Mouse (Mus musculus): ENCODE results near the gene Slc17a7. TPM values are rescaled to one million over a fixed set of nuclear protein-coding genes. Genes with fewer than 3 reads are reported as not detected.
A peak's percentile ranks its signal among the peaks of the same experiment; 100 is the strongest.
"Not testable (repeated sequence)": the region's sequence is repeated elsewhere in the genome, so short reads cannot be mapped to it uniquely, and the experiment has no call there.

The Slc17a7 gene
- under 1 TPM; 0.19 to 0.23 TPM for total RNA-seq (2021)
- long read RNA-seq, experiment 1, result 0 reads
- long read RNA-seq, experiment 2, result 0 reads

DNA sequence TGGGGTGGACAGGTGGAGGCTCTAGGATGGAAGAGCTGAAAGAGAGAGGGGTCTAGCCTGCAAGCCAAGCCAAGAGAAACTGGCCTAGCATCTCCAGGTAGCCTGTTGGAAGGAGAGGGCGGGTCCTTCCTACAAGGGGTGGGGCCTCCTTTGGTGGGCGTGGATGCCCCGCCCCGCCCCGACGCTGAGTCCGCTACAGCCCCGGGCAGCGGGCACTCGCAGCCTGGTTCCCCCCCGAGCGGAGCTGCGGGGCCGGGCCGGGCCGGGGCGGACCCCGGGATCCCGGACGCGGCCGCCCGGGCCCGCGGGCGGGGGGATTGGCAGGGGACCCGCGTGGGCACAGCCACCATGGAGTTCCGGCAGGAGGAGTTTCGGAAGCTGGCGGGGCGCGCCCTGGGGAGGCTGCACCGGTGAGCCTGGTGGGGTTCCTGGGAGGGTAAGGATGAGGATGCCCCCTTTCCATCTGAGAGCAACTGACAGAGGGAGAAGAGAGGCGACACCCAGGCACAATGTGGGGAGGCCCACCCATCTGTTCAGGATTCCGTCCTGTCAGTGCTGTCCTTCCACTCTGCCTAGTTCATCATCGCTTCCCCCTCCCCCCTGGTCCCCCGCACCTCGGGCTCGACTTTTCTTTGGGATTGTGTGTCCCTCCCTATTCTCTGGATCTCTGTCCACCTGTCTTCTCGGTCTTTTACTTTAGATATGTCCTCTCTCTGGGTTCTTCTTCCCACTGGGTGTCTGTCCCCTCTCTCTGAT, at the start of gene Slc17a7:
Gene Slc17a7, plus strand, starts transcription at position 215 of the 756 bp plus-strand sequence.
- peak; percentile 33 to 46 for DNase-seq (ENCODE audit: low spot score in 2 of 2)

DNA sequence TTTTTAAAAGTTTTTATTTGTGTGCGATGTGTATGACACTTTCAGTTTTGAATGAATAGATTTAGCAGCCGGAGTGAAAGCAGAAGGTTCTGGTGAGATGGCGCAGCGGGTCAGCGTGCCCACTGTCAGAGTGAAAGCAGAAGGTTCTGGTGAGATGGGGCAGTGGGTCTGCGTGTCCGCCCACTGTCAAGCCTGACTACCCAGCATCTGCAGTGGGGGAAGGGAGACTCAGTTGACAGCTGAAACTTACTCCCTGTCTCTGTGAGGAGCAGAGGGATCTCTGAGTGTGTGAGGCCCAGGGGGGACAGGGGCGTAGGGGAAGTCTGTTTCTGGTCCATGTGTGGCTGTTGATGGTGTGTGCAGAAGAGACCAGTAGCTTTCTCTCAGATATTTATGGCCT, 46.2 kb upstream of the Slc17a7 start:
- no peak for DNase-seq (ENCODE audit: low spot score in 2 of 2)

GRCm38 (mm10) chr7:45118336-45118735, 45.4 kb upstream of the Slc17a7 start:
- DNase-seq (ENCODE audit: low spot score in 2 of 2), result no peak

GRCm38 (mm10) chr7:45119780-45120709, 43.7 kb upstream of the Slc17a7 start:
- no peak for DNase-seq (ENCODE audit: low spot score in 2 of 2)

GRCm38 (mm10) chr7:45121404-45121803, 42.3 kb upstream of the Slc17a7 start:
- DNase-seq (ENCODE audit: low spot score in 2 of 2), result peak in 1 of 2 experiments; percentile 44

GRCm38 (mm10) chr7:45121966-45122365, 41.8 kb upstream of the Slc17a7 start:
- DNase-seq (ENCODE audit: low spot score in 2 of 2), result no peak

DNA sequence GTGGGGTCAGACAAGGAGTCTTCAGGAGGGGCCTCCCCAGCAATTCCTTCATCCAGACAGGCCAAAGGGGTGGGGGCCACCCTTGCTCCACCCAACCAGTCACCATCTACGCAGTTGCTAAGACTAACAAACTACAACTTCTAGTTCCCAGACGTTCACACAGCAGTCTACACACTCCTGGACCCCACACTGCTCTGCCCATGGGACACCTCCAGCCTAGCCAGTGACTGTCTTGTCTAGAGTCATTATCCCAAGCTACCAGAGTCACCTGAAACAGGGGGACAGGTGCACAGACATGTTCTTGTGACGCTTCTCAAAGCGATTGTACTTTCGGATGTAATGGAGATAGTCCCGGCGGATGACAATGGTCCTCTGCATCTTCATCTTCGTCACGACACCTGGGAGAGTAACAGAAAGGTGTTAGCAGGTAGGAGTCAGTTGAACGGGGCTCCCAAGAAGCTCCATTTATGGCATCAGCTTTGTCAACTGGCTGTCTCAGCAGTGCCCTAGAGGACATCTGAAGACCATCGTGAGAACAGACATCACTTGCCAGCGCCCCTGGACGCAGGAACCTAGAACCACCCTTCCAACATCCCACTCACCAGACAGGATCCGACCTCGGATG, 41.1 kb upstream of the Slc17a7 start:
- no peak for DNase-seq (ENCODE audit: low spot score in 2 of 2)

DNA sequence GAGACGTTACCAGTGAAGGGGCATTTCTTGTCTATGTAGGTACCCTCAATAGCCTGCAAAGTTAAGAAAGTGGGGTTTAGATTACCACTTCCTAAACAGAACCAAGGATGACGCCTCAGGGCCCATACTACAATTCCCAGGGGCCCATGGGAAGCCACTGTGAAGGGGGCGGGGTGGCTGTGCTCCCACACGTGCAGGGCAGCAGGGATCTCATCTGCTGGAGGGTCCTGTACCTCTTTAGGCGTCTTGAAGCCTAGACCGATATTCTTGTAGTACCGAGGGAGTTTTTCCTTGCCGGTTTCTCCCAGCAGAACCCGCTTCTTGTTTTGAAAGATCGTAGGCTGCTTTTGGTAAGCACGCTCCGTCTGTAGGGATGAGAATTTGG, 40.6 kb upstream of the Slc17a7 start:
- DNase-seq (ENCODE audit: low spot score in 2 of 2), result no peak

- peak; percentile 96 for DNase-seq (ENCODE audit: low spot score in 2 of 2)
These were observed 39.3 kb upstream of the Slc17a7 start, which contains the start of gene Rps11 for GRCm38 (mm10) chr7:45124224-45125143. Gene Rps11 (minus strand): TSS chr7:45124439.

GRCm38 (mm10) chr7:45125144-45125600, 38.6 kb upstream of the Slc17a7 start:
- no peak for DNase-seq (ENCODE audit: low spot score in 2 of 2)

DNA sequence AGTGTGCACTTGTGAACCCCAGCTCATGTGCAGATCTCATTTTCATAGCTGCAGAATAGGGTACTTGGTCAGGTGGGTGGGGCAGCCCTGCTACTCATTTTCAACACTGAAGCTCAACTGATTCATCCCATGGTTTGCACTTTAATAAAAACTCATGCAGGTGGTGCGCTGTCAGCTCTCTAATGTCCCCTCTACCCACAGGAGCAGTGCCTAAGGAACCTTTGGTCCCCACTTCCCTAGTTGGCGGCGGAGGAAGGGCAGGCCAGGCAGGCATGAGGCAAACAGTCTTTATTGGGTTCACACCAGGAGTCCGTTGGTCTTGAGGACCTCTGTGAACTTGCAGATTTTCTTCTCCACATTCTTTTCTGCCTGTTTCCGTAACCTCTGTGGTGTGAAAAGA, 38.1 kb upstream of the Slc17a7 start:
- DNase-seq (ENCODE audit: low spot score in 2 of 2), result not testable (repeated sequence)

GRCm38 (mm10) chr7:45126147-45126843, 37.5 kb upstream of the Slc17a7 start:
- no peak for DNase-seq (ENCODE audit: low spot score in 2 of 2)

GRCm38 (mm10) chr7:45126844-45127699, 36.7 kb upstream of the Slc17a7 start:
- DNase-seq (ENCODE audit: low spot score in 2 of 2), result no peak

- DNase-seq (ENCODE audit: low spot score in 2 of 2), result no peak
These were observed 36.0 kb upstream of the Slc17a7 start for GRCm38 (mm10) chr7:45127700-45128224.

DNA sequence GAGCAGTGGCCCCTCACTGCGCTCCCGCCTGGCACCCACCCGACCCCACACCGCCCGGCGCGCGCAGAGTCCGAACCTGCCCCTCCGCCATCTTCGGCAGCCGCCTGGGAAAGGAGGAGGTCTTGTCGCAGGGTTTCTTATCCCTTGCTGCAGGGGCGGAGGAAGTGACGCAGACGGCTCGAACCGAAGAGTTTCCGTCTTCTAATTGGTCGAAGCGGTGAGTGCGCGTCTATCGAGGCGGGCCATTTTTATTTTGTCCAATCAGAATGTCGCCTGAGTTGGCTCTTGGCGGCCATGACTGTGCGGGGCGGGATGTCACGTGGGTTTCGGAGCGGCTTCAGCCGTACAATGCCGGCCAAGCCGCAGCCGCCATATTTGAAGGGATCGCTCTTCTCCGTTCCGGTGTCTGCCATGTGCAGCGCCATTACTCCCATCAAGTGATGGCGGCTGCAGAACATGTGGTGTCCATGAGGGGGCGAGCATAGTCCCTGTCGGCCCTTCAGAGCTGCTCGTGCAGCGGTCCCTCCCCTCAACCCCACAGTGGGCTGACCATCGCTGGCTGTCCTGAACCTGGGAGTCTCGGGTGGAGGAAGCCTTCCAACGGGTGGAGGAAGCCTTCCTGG, 35.0 kb upstream of the Slc17a7 start, which contains the start of gene Rpl13a:
Gene Rpl13a, minus strand, starts transcription at position 138 of the 623 bp plus-strand sequence.
- DNase-seq (ENCODE audit: low spot score in 2 of 2), result peak; percentile 93 to 94

GRCm38 (mm10) chr7:45129318-45129717, 34.4 kb upstream of the Slc17a7 start:
- DNase-seq (ENCODE audit: low spot score in 2 of 2), result peak in 1 of 2 experiments; percentile 56

GRCm38 (mm10) chr7:45129776-45130512, 33.8 kb upstream of the Slc17a7 start:
- DNase-seq (ENCODE audit: low spot score in 2 of 2), result no peak

All from adrenal gland, adult 18-20 months (tissue).